Mouse (Mus musculus): Measurements from ENCODE around the gene Rassf3.
A peak's percentile ranks its signal among the peaks of the same experiment; 100 is the strongest.

The Rassf3 gene

DNA sequence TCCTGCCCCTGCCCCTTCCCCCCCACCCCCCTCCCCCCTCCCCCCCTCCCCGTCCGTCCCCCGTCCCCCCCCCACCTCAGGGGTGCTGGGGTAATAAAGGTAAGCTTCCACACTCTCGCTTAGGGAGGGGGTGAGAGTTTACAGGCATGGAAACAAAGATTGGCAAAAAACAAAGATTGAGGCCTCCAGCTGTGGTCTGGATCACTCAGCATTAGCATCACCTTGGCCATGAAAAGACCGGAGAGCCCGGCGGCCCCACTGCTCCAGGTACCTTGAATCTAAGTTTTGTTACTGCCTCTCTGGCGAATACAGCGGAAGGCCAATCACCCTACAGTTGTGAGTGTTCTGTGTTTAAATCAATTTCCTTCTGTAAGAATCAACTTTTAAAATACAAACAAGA lies 72.2 kb downstream of the Rassf3 start:
- no peak for DNase-seq (ENCODE audit: low read depth, low spot score)

DNA sequence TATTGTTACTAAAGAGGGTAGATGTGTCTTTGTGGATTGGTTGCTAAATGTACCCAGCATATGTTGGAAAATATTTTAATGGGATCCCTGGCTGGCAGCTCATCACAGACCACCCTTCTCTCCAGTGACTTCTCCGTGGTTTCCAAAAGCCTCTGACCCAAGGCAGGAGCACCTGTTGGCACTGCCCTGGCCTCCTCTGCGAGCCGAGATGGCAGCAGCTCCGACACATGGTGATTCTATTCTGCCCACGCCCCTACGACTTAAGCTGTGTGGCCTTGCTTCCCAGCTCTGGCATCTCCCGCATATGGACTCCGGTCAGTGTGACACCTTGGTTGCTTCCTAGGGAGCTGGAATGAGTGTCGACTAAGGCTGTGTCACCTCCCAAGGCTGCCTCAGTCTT lies 73.0 kb downstream of the Rassf3 start:
- DNase-seq (ENCODE audit: low read depth, low spot score), result no peak

DNA sequence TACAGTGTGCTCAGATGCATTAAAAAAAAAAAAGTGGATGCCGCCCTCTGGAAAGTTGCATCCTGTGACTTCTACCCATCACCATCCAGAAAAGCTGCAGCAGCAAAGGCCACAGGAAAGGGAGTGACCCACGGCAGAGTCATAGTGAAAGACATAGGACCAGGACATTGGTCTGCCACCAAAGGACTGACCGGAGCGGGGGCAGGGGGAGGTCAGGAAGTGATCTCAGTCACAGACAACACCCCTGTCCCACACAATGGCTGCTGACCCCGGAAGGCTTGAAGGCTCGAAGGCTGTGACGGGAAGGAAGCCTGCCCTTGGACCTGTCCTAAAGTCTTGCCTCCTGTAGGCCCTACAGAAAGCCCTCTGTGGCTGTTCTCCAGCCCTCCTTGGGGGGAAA lies 75.1 kb downstream of the Rassf3 start:
- no peak for DNase-seq (ENCODE audit: low read depth, low spot score)

DNA sequence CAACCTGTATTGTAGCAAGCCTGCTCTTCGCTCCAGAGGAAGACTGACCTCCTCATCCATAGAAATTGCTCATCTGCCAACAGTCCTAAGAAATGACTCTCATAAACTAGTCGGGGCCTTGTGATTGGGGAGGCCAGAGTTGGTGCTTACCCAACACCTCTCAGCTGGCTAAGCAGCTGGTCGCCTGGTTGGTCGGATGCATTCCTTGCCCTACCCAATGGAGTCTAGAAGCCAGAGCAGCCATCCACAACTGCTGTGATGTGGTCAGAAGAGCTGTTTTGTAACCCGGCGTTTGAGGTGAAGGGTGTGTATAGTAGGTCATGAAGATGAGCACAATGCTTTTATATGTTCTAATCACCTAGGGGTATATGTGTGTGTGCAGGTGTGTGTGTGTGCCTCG lies 77.5 kb downstream of the Rassf3 start:
- no peak for DNase-seq (ENCODE audit: low read depth, low spot score)

DNA sequence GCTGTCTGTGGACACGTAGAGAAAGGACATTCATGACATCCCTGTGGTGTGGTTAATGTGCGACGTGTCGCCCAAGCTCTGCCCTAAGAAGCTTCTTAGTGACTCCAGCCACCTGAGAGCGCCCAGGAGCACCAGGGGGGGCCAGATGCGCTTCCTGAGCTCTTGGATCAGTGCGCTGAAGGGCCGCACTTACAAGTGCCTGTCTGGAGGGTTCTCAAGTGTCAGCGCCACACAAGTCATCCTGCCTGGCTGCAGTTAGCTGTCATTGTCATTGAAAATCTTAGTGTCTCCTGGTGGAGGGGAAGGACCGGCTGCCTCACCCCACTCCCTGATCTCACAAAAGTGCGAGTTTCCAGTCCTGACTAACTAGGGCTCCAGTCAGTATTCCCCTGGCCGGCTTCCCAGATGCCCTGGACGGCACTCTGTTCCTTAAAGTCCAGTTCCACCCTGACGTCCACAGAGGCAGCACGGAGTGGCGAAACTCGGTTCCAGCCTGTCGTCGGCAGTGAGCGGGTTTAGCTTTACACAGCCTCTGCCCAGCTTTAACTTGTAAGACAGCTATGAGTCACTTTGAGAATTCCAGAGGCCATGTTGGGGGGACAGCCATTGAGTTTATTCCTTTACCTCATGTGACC lies 80.5 kb downstream of the Rassf3 start:
- DNase-seq (ENCODE audit: low read depth, low spot score), result no peak

DNA sequence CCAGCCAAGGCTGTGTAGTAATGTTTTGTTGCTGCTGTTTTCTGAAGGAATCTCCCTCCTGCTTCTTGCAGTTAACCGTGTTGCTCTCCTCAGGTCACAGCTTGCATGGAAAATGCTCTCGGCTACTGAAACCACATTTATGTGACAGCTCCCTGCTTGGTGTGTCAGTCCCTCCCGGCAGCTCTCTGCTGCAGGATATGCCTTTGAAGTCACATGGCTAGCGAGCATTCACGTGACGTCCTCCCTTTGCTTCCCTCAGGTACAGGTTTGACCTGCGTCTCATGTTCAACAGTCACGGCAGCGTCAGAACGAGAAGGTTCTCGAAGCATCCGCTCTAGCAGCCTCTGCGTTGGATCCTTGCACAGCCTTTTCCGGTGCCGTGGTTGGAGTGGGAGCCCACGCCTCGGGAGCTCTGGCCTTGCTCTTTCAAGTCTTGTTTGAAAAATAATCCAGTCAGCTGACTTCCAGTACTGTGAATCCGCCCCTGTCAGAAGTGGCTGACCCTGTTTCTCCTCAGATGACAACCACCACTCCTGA lies 81.3 kb downstream of the Rassf3 start:
- DNase-seq (ENCODE audit: low read depth, low spot score), result no peak

DNA sequence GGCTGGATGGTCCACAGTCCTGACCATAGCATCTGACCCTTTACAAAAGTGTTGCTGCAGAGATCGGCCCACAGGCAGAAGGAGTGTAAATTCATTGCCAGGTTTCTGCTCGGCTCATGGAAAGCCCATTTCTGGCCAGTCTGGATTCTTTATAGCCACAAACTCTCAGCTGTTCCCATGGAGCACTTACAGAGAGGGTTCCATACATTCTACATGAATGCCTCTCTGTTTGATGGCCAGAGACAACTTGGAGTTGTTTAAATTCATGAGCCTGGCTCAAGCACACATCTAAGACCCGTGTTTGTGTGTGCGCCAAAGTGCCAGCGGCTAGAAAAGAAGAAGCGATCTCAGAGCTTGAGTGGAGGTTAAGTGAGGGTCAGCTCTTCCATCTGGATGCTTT lies 81.9 kb downstream of the Rassf3 start:
- no peak for DNase-seq (ENCODE audit: low read depth, low spot score)

DNA sequence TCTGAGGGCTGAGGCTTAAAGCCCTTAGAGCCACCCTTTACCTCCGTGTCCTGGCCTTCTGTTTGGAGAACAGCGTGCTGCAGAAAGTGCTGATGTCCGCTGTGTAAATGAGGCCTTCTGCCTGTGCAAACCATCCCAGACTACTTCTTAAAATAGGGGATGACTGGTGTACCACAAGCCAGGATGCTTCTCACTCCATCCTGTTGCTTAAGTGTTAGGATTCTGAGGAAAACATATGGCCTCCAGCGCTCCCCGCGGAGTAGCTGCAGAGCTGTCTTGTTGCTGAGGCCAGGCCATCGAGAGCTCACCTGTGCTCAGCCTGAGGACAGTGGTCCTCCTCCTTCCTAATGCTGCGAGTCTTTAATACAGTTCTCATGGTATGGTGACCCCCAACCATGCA lies 84.2 kb downstream of the Rassf3 start:
- DNase-seq (ENCODE audit: low read depth, low spot score), result no peak

DNA sequence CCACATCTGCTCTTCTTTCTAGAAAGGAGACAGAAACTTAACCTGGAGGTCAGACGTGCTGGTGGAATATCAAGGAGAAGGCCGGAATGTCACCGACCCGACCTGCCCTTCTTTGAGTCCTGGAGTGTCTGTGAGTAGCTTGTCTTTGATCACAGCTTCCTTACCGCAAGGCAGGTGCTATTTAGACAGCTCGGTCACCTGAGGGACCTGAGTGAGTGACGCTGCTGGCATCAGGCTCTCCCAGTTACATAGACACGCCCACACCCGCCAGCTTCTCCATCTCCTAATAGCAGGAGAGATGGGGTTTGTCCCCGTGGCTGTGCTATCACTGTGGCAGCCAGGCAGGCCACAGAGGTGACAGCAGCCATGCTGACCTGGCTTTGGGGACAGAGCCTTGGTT lies 85.5 kb downstream of the Rassf3 start:
- no peak for DNase-seq (ENCODE audit: low read depth, low spot score)

DNA sequence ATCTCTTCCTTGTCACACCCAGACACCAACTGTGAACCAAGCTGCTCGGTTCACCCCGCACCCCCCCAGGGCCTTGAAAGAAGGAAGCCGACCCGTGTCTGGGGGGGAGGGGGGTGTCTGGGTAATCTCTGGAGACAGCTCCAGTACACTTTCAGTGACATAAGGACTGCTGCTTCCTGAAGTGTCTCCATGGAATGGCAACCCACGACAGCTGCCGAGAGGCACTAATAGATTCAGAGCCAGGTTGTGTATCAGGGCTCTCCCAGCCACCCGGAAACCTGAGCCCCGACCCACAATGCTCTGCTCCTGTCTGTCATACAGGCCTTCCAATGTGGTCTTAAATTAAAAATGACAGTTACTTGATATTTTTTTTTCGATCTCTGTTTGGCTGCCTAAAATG lies 89.8 kb downstream of the Rassf3 start:
- DNase-seq (ENCODE audit: low read depth, low spot score), result peak; percentile 26

DNA sequence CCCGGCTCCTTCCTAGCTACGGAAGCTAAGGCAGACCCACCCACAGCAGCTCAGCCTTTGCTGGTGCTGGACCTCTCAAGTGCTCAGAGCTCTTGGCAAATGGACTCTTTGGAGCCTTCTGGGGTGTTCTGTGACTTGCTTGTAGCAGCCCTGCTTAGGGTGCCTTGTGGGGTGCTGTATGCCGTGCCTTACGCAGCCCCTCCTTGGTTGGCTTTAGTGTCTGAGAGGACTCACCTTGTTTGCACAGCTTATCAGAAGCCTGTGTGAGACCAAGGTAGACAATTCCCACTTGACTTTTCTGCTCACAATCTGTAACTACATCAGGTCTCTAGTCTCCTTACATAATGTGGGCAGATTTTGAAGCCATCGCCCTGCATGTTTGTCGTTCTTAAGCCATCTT lies 90.5 kb downstream of the Rassf3 start:
- no peak for DNase-seq (ENCODE audit: low read depth, low spot score)

DNA sequence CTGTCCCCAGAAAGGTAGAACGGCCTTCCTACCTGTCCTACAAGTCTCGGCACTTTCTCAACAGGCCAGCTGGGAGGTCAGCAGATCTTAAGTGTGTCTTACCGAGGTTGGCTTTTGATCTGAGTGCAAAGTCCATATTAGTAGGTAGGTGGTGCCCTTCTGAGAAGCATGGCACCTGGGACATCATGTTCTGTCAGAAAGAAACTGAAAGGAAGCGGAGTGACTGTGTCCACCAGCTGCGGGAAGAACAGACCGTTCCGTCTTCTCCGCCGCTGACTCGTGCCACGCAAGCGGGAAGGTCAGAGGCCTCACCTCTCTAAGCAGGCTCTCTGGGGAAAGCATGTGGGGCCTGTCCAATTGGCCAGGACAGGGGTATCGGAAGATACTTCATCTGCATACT lies 91.4 kb downstream of the Rassf3 start:
- DNase-seq (ENCODE audit: low read depth, low spot score), result no peak

DNA sequence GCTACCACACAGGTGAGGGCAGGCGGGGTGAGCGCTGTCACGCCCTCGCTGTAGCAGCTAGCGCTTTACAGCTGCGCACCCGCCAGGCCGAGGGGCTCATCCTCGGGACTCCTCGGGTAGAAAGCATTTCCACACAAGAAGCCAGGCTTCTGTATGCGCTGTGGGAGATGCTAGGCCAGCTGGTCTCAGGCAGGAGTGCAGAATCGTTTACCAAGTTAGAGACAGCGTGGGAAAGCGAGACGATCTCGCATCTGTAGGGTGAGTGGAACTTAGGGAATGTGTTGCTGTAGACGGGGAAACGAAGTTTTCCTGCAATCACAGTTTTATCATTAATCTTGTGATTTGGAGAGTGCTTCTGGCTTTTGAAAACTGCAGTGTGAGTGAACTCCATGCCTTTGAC lies 94.9 kb downstream of the Rassf3 start:
- no peak for DNase-seq (ENCODE audit: low read depth, low spot score)

DNA sequence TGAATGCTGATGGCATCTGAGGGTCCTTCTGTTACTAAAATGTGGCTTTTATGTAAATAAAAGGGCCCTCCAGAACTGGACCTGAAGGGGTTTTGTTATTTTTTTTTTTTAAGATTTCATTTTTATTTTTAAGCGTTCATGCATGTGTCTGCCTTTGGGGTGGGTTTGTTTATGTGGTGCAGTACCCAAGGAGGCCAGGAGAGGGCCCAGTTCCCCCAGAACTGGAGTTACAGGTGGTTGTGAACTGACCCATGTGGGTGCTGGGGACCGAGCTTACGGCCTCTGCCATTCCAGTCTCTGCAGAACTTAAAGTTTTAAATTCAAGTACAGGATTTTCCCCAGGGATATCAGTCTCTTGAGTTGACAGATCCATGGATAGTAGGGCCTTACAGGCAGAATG lies 96.8 kb downstream of the Rassf3 start:
- no peak for DNase-seq (ENCODE audit: low read depth, low spot score)

DNA sequence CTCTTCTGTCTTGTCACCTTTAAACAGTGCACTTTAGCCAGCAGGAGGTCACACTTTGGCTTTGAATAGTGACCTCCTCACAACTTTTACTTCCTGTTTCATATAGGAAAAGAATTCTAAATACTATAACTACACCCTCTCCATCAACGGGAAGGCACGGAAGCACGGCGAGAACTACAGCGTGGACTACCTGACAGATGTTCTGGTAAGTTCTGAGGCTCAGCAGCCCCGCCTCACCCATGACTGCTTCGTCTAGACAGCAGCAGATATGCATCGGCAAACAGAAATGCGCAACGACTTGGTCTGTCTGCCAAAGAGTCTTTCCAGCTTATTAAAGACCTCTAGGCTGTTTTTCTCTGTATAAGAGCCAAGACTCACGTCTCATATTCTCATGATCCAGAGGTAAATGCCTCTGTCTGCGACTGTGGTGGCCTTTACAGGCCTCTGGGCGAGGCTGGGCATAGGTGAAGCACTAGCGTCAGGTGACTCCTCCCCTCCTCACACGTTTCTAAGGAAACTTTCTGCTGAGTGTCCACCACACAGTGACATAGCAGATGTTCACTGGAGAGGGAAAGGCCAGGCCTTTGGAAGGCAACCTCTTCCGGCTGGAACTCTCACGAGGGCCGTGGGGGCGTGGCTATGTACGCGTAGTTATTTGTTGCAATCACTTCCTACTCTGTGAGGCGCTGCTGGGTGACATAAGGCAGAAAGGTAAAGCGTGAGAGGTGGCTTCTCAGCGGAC lies 99.4 kb downstream of the Rassf3 start:
- no peak for DNase-seq (ENCODE audit: low read depth, low spot score)

DNA sequence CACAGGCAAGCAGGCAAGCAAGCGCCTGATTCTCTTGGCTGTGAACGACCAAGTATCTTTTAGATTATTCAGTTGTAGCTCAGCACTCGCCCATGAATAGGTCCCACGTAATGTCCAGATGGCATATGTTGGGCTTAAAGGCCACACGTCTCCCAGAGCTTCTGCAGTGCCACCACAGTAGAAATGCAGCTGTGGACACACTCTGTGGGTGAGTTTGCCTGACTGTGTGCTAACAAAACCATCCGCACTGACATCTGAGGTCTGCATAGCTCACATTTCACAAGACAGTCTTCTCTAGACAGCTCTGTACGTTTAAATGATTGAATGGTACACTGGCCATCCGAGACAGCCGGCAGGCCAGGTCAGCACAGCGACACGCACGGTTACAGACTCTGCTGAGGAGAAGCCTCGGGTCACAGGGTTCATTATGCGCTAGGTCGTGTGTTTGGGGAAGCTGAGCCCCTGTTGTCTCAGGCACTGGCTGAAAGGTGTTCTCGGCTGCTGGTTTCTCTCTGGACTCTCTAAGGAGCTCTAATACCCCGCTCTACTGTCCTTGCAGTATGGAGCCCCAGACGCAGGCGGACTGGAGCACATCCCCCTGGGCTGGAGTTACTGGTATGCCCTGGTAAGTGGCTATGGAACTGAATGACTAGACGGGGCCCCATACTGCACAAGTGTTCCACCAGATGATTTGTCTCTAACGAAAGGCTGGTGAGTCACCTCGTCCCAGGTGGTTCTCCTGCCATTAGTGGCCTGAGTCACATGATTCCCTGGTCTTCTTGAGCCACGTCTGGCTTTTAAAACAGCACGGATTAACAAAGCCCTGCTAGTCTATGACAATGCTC lies 100.3 kb downstream of the Rassf3 start:
- DNase-seq (ENCODE audit: low read depth, low spot score), result no peak

DNA sequence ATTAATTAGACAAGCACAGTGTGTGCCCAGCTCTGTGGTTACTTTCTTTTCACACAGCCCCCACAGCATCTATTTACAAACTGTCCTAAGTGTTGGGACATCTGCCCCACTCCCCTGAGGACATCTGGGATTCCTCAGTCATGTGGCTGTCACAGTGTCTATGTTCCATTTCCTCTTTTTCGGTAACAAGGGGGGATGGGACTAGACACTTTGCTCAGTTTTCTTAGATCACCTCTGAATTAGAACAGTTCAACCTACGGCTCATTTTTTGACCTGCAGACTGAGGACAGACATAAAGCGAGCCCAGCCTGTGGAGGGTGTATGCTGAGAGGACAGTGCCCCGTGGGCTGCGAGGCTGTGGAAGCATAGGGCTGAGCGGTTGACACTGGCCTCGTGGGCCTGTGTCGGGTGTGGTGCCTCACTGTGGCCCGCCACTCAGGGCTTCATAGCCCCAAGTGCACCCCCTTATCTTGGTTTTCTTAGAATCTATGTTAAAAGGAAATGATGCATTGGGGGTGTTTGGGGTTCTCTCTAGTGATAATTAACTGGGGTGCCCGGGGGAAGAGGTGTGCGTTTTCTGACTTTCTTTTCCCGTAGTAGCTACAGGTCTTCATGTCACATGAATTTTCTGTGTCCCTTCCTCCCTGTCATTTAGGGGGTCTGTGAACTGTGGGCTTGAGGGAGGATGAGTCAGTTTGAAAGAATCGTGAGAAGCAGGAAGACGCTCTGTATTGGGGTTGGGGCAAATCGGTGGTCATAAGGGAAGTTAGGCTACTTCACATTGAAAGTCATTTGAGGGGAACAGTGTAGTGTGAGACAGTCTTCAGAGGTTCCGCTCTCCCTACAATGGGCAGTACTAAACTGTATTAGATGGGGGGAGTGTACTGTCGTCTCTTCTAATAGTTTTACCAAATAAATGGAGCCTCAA lies 101.2 kb downstream of the Rassf3 start:
- DNase-seq (ENCODE audit: low read depth, low spot score), result no peak

DNA sequence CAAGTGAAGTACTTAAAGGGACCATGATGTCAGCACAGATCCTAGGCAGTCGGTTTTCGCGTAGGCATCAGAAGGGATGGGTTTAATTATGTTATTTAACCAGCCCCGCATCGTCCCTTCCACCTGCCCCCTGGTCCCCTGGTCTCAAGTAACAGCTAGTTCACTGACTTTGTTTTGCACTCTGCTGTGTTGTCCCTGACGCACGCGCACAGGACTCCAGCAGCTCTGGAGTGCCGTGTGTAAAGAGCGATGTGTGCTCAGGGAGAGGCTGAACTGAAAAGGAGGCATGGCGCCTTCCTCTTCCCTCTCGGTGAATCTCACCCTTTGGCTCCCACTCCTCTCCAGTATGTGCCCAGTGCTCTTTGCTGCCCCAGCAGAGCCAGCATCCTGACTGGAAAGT lies 102.1 kb downstream of the Rassf3 start:
- DNase-seq (ENCODE audit: low read depth, low spot score), result no peak

DNA sequence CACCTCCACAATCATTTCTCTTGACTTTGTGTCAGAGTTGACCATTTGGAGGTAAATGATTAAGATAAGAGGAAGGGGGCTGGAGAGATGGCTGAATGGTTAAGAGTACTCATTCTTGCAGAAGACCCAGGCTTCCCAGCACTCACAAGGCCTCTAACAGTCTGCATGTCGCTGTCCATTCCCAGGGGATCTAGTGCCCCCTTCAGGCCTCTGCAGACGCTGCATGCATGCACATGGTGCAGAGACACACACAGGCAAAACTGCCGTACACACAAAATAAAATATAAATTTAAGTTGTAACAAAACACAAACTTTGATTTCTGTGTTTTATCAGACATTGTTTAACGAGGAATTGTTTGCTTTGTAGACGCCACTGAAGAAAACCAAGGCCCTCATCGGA lies 105.4 kb downstream of the Rassf3 start:
- DNase-seq (ENCODE audit: low read depth, low spot score), result no peak

DNA sequence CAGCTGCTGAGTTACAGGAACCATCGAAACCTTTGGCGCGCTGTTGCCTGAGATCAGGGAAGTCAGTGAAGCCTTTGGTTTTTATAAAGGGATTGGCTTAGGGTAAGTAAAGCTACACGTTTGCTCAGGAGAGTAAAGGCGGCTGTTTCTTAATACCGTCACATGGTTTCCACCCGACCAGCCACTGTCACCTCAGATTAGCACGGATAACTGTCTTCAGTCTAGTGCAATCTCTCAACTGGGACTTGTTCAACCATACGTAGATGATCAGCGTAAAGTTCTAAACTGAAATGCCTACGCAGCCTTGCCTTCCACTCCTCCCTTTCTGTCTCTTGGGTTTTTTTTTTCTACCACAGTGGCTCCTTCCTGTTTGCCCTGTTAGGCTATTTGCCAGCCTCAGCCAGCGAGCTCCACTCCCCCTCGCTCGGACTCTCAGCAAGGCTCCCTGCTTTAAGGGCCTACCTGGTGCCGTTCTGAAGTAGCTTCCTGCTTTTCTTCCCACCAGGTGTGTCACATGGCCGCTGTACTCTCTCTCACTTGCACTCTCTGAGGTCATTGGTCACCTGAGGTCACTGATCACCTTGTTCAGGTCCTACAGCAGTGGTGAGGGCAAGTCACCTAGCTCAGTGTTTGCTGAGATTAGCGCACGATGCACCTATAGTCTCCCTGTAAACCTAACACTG lies 107.2 kb downstream of the Rassf3 start:
- DNase-seq (ENCODE audit: low read depth, low spot score), result no peak

DNA sequence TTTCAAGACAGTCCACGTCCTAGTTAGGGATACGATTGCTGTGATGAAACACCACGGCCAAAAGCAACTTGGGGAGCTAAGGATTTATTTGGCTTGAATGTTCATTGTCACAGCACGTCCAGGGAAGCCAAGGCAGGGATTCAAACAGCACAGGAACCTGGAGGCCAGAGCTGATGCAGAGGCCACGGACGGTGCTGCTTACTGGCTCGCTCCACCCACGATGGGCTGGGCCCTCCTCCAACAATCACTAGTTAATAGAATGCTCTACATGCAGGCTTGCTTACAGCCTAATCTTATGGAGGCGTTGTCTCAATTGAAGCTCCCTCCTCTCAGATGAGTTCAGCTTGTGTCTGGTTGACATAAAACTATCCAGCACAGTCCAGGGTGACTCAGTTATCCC lies 108.4 kb downstream of the Rassf3 start:
- no peak for DNase-seq (ENCODE audit: low read depth, low spot score)
